Mouse (Mus musculus) heart, adult 2 months (tissue): ENCODE results near the gene Tmem132d. TPM values are rescaled to one million over a fixed set of nuclear protein-coding genes. Genes with fewer than 3 reads are reported as not detected.

Source experiments
- DNase-seq, 2 experiments: peaks; one replicate each; pipeline ENCODE4 v3.0.0; 2021
- H3K27ac ChIP-seq: fragments of 200-600 bp; 2 replicates; pipeline ENCODE4 v1.8.1; 2022
- H3K27me3 ChIP-seq: fragments of 200-500 bp; 2 replicates; pipeline ENCODE4 v1.6.1; 2012; ENCODE audit warnings: mild to moderate bottlenecking, low read length, inconsistent platforms, mixed read lengths; ENCODE audit not compliant: control insufficient read depth, insufficient read depth
- H3K36me3 ChIP-seq: fragments of 200-500 bp; 2 replicates; pipeline ENCODE4 v1.6.1; 2012; ENCODE audit warnings: low read length, inconsistent platforms; ENCODE audit not compliant: control insufficient read depth, insufficient read depth
- H3K4me1 ChIP-seq: fragments of 200-500 bp; 2 replicates; pipeline ENCODE4 v1.6.1; 2011; ENCODE audit warnings: low read length; ENCODE audit not compliant: control insufficient read depth, insufficient read depth
- H3K4me3 ChIP-seq: fragments of 200-600 bp; 2 replicates; pipeline ENCODE4 v1.8.1; 2022
- H3K79me2 ChIP-seq: fragments of 200-500 bp; replicated peaks from 2 replicates; pipeline ENCODE4 v1.6.1; 2012; ENCODE audit warnings: mild to moderate bottlenecking, inconsistent platforms, low read length, moderate library complexity, mixed read lengths; ENCODE audit not compliant: control insufficient read depth, insufficient read depth
- H3K9ac ChIP-seq: fragments of 200-500 bp; 2 replicates; pipeline ENCODE4 v1.6.1; 2012; ENCODE audit warnings: low read depth, mild to moderate bottlenecking, control low read depth, inconsistent platforms, low read length, mixed read lengths
- CTCF ChIP-seq: fragments of 200-600 bp; IDR thresholded peaks from 2 replicates; pipeline ENCODE4 v1.8.1; 2022; ENCODE audit warnings: antibody characterized with exemption, mild to moderate bottlenecking, moderate library complexity
- EP300 ChIP-seq: fragments of 200-500 bp; IDR thresholded peaks from 2 replicates; pipeline ENCODE4 v1.6.1; 2011; ENCODE audit warnings: low read depth, low read length, control low read depth; ENCODE audit not compliant: insufficient read depth
- POLR2A ChIP-seq: fragments of 200-500 bp; IDR thresholded peaks from 2 replicates; pipeline ENCODE4 v1.6.1; 2011; ENCODE audit warnings: mild to moderate bottlenecking, low read depth, low read length, control low read depth; ENCODE audit not compliant: insufficient read depth
- WGBS: fragments of 180-500 bp; shearing (Covaris S2); methylation state at CpG from one replicate; pipeline ENCODE4 v1.1.7; 2018; 5-methylcytosine and 5-hydroxymethylcytosine counted together
- intact Hi-C: fragments of 180-260 bp; cut with DNase I; formaldehyde crosslinking; loops from one replicate; pipeline ENCODE4 v1.15.1; 2025
- polyA plus RNA-seq: library from polyadenylated mRNA; depleted of rRNA; stranded (reverse); fragments of >200 nt; gene quantifications from 2 replicates; pipeline ENCODE4 v1.2.3, GENCODE M21; 2012
- total RNA-seq, 2 experiments: library from RNA; stranded (reverse); gene quantifications; 2 replicates each; pipeline ENCODE4 v1.2.3; 2021

Tmem132d gene
- total and polyA plus RNA-seq, 3 experiments, result 0.03 to 0.06 TPM; not detected in 1

DNA sequence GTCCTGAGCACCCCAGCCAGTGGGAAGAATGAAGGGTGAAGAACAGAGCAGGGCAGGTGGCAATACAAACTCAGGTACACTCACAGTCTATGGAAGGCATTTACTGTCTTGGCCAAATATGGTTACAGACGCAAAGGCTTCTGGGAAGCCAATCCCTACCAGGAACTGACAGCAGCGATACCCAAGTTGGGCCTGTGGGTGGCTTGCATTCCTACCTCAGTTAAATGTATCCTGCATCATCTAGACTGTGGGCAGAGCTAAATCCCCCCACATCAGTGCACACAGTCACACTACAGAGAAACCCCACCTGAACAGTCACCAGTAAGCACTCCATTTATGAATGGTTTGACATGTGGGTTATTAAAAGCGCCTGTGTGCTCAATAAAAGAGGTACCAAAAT is 288.1 kb downstream of the Tmem132d start:
- Histone ChIP-seq H3K36me3 (no peaks in the 10 kb centered on the region), H3K4me3 (no peak overlapping the region), H3K9ac (no peak overlapping the region), H3K27me3 (no peaks in the 10 kb centered on the region), H3K4me1 (no peaks in the 10 kb centered on the region), H3K27ac (no peak overlapping the region), H3K79me2 (no peaks in the 10 kb centered on the region)
- DNase-seq, result no peak
- TF ChIP-seq EP300, result no peak
- no peak for TF ChIP-seq POLR2A
- TF ChIP-seq CTCF, result no peak
- intact Hi-C loops, result no loop called here
- WGBS, result 80% methylated on average over 3 of the region's 3 CpGs

GRCm38 (mm10) chr5:128136818-128137217 is 296.1 kb downstream of the Tmem132d start:
- H3K4me3 ChIP-seq, result no peak overlapping the region
- intact Hi-C loops, result no loop called here
- no peak overlapping the region for H3K9ac ChIP-seq
- no peaks in the 10 kb centered on the region for H3K27me3 ChIP-seq
- TF ChIP-seq CTCF (no peak), POLR2A (no peak), EP300 (no peak)
- H3K36me3 ChIP-seq, result no peaks in the 10 kb centered on the region
- no peak overlapping the region for H3K27ac ChIP-seq
- no peaks in the 10 kb centered on the region for H3K79me2 ChIP-seq
- WGBS, result 48% methylated on average over 8 of the region's 8 CpGs
- H3K4me1 ChIP-seq, result no peaks in the 10 kb centered on the region
- no peak for DNase-seq

DNA sequence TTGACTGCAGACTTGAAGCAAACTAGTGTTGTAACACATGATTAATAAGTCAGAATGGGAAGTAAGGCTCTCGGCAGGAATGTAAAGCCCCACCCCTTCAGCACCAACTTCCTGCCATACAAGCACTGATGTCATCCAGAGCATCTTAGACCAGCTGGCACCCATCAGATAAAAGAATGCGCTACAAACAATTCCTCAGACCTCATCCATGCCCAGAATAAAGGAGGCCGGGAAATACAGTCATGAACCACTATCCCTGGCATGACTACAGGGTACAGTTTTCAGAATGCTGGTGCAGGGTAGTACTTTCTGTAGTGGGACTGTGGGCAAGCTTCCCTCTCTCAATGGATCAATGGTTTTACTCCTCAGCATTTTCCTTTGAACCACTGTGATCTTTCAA is 310.2 kb downstream of the Tmem132d start:
- no peak overlapping the region for H3K4me3 ChIP-seq
- H3K36me3 ChIP-seq, result no peaks in the 10 kb centered on the region
- no peak for TF ChIP-seq EP300
- TF ChIP-seq POLR2A, result no peak
- TF ChIP-seq CTCF, result no peak
- no peaks in the 10 kb centered on the region for H3K4me1 ChIP-seq
- DNase-seq, result no peak
- no peak overlapping the region for H3K9ac ChIP-seq
- H3K27ac ChIP-seq, result no peak overlapping the region
- no peaks in the 10 kb centered on the region for H3K79me2 ChIP-seq
- no peaks in the 10 kb centered on the region for H3K27me3 ChIP-seq
- intact Hi-C loops, result no loop called here
- 43% methylated on average over 3 of the region's 3 CpGs for WGBS

GRCm38 (mm10) chr5:128119171-128119570 is 313.7 kb downstream of the Tmem132d start:
- 48% methylated on average over 3 of the region's 3 CpGs for WGBS
- no peak overlapping the region for H3K9ac ChIP-seq
- H3K27me3 ChIP-seq, result no peaks in the 10 kb centered on the region
- no peak for DNase-seq
- no peak overlapping the region for H3K4me3 ChIP-seq
- H3K4me1 ChIP-seq, result no peaks in the 10 kb centered on the region
- no peaks in the 10 kb centered on the region for H3K79me2 ChIP-seq
- no peak for TF ChIP-seq CTCF
- intact Hi-C loops, result no loop called here
- no peaks in the 10 kb centered on the region for H3K36me3 ChIP-seq
- no peak overlapping the region for H3K27ac ChIP-seq

- H3K36me3 ChIP-seq, result no peaks in the 10 kb centered on the region
- no peak overlapping the region for H3K27ac ChIP-seq
- TF ChIP-seq POLR2A, result no peak
- no peak for TF ChIP-seq CTCF
- no peak for TF ChIP-seq EP300
- H3K4me1 ChIP-seq, result no peaks in the 10 kb centered on the region
- 75% methylated on average over 8 of the region's 8 CpGs for WGBS
- H3K27me3 ChIP-seq, result no peaks in the 10 kb centered on the region
- no peak overlapping the region for H3K9ac ChIP-seq
- H3K4me3 ChIP-seq, result no peak overlapping the region
- no peaks in the 10 kb centered on the region for H3K79me2 ChIP-seq
- intact Hi-C loops, result no loop called here
- DNase-seq, result no peak
These were observed 319.8 kb downstream of the Tmem132d start for GRCm38 (mm10) chr5:128113107-128113506.

DNA sequence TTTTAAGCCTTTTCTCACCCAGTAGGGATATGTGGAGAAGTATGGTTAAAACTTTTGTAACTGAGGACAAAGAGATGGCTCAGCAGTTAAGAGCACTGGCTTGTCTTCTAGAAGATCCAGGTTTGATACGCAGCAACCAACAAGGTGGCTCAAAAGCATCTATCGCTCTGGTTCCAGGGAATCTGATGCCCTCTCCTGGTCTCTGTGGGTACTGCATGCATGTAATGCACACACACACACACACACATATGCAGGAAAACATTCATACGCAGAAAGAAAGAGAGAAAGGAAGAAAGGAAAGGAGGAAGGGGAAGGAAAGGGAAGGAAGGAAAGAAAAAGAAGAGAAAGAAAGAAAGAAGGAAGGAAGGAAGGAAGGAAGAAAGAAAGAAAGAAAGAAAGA is 320.4 kb downstream of the Tmem132d start:
- no peak overlapping the region for H3K9ac ChIP-seq
- no peaks in the 10 kb centered on the region for H3K4me1 ChIP-seq
- 86% methylated on average over 3 of the region's 3 CpGs for WGBS
- no peak overlapping the region for H3K27ac ChIP-seq
- no peaks in the 10 kb centered on the region for H3K27me3 ChIP-seq
- intact Hi-C loops, result no loop called here
- no peaks in the 10 kb centered on the region for H3K79me2 ChIP-seq
- DNase-seq, result no peak
- TF ChIP-seq POLR2A (no peak), EP300 (no peak), CTCF (no peak)
- H3K4me3 ChIP-seq, result no peak overlapping the region
- H3K36me3 ChIP-seq, result no peaks in the 10 kb centered on the region

- Histone ChIP-seq H3K4me3 (no peak overlapping the region), H3K27ac (no peak overlapping the region), H3K36me3 (no peaks in the 10 kb centered on the region), H3K79me2 (no peaks in the 10 kb centered on the region), H3K27me3 (no peaks in the 10 kb centered on the region), H3K4me1 (no peaks in the 10 kb centered on the region), H3K9ac (no peak overlapping the region)
- intact Hi-C loops, result no loop called here
- no peak for DNase-seq
- WGBS, result 67% methylated on average over 5 of the region's 5 CpGs
- TF ChIP-seq EP300, result no peak
- no peak for TF ChIP-seq POLR2A
- peak; percentile 40 for TF ChIP-seq CTCF
These were observed 321.2 kb downstream of the Tmem132d start for GRCm38 (mm10) chr5:128111664-128112063.
